Mouse (Mus musculus) midbrain, embryonic 10.5 days (tissue): ENCODE data around the gene Ctbp1. TPM values are rescaled to one million over a fixed set of nuclear protein-coding genes. Genes with fewer than 3 reads are reported as not detected.

Experiments used
- DNase-seq: peaks from one replicate; pipeline ENCODE4 v3.0.0-alpha.2; 2017; ENCODE audit warnings: low spot score
- H3K27ac ChIP-seq: fragments of 300-500 bp; sonication (generic); replicated peaks from 2 replicates; pipeline ENCODE4 v1.5.1; 2016; ENCODE audit warnings: mild to moderate bottlenecking
- H3K27me3 ChIP-seq: fragments of 300-500 bp; sonication (generic); 2 replicates; pipeline ENCODE4 v1.6.1; 2016; ENCODE audit warnings: low read depth, mild to moderate bottlenecking; ENCODE audit not compliant: poor library complexity, severe bottlenecking
- H3K36me3 ChIP-seq: fragments of 300-500 bp; sonication (generic); 2 replicates; pipeline ENCODE4 v1.6.1; 2016; ENCODE audit warnings: mild to moderate bottlenecking, moderate library complexity
- H3K4me1 ChIP-seq: fragments of 300-500 bp; sonication (generic); 2 replicates; pipeline ENCODE4 v1.6.1; 2016
- H3K4me3 ChIP-seq: fragments of 300-500 bp; sonication (generic); 2 replicates; pipeline ENCODE4 v1.5.1; 2016; ENCODE audit warnings: mild to moderate bottlenecking, moderate library complexity
- H3K9me3 ChIP-seq: fragments of 300-500 bp; sonication (generic); replicated peaks from 2 replicates; pipeline ENCODE4 v1.6.1; 2016; ENCODE audit warnings: mild to moderate bottlenecking
- WGBS: fragments of 180-500 bp; shearing (Covaris S2); methylation state at CpG from one replicate; pipeline ENCODE4 v1.1.7; 2016; 5-methylcytosine and 5-hydroxymethylcytosine counted together
- polyA plus RNA-seq: library from polyadenylated mRNA; unstranded; fragments of >200 nt; fragmentation: Nextera tagmentation; extraction: Ambion mirVana; gene quantifications from 2 replicates; pipeline ENCODE4 v1.2.1, GENCODE M21; 2016

Ctbp1 gene
- polyA plus RNA-seq, 1 experiment from 2014 or later, result 484 TPM

DNA sequence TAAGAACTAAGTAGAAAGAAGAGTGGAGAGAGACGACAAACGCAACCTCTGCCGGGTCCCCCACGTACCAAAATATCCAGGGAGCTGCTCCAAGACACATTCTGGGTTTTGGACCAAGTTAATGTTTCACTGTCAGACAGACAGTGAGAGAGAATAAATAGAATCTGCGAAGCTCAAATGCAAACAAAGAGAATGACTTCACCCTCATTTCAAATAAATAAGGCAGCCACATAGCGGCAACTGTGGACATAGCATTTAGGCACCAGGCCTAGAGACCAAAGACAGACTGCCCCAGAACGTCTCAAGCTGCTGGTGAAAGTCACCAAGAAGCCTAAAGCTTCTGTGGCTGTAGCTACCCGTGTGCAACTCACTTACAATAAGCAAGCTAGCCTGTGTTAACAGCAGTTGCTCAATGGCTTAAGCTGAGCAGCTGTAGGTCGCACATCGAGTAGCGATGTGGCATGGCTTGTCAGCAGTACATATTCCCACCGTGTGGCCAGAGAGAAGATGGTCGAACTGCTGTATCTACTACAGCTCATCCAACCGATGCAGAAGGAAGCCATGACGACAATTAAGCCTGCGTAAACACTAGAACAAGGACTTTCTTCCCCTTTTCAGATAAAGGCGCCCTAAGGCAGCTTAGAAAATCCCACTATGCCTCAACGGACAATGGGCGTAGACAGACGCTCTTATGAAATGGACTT lies 55.9 kb downstream of the Ctbp1 start:
- DNase-seq, result no peak
- H3K36me3 ChIP-seq, result no peaks in the 10 kb centered on the region
- H3K27me3 ChIP-seq, result no peaks in the 10 kb centered on the region; the same call in 1 of the 2 replicates
- H3K27ac ChIP-seq, result peak overlapping the region; percentile 68; the same call in 1 of the 2 replicates
- H3K9me3 ChIP-seq, result no peaks in the 10 kb centered on the region
- peaks cover 36% of the 10 kb centered on the region for H3K4me1 ChIP-seq
- WGBS, result 81% methylated on average over 20 of the region's 20 CpGs
- H3K4me3 ChIP-seq, result no peak overlapping the region

DNA sequence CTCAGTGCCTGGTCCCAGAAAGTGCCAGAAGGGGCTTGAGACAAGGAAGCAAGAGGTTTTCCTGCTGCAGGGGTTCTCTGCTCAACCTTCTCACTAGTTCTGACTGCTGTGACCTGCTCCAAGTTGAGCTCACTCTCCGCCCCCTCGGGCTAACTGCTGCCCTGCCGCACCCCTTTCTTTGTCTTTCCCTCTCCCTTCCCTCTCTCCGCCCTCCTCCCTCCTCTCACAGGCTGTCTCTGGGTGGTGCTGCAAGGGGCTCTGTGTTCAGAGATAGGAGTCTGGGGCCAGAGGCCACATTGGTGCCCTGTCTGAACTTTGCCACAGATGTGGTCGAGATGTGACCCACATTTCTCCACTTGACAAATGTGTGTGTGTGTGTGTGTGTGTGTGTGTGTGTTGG lies 56.7 kb downstream of the Ctbp1 start, which contains the start of gene Spon2:
Spon2 (minus strand) TSS at position 375 of the 400 bp plus-strand sequence.
- 19% methylated on average over 5 of the region's 5 CpGs for WGBS
- peak; percentile 27 for DNase-seq
- Histone ChIP-seq H3K27me3 (no peaks in the 10 kb centered on the region; the same call in 1 of the 2 replicates), H3K27ac (peak within 1 kb of the TSS; percentile 68), H3K4me3 (no peak within 1 kb of the TSS), H3K36me3 (no peaks in the 10 kb centered on the region), H3K9me3 (no peaks in the 10 kb centered on the region), H3K4me1 (peaks cover 36% of the 10 kb centered on the region)

GRCm38 (mm10) chr5:33217663-33218062 lies 57.1 kb downstream of the Ctbp1 start:
- no peaks in the 10 kb centered on the region; the same call in 1 of the 2 replicates for H3K27me3 ChIP-seq
- no peak for DNase-seq
- H3K27ac ChIP-seq, result peak overlapping the region; percentile 68
- H3K36me3 ChIP-seq, result no peaks in the 10 kb centered on the region
- no peaks in the 10 kb centered on the region for H3K9me3 ChIP-seq
- no peak overlapping the region for H3K4me3 ChIP-seq
- WGBS, result 66% methylated on average over 3 of the region's 3 CpGs
- peaks cover 36% of the 10 kb centered on the region for H3K4me1 ChIP-seq

DNA sequence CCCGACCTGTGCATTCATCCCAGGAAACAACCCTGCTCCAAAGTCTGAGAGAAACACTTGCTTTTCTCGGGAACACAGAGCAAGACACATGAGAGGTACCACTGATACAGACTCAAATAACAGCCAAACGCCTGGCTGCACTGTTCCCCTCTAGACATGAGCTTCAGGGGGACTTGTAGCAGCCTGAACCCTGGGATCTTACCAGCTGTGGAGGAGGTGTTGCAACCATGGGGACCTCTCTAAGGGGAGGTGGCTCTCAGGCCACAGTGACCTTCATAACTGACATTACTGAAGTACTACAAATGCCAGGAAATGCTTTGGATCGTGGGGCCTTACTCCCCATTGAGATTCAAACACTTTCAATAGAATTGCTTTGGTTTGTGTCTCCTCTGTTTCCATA lies 60.1 kb downstream of the Ctbp1 start:
- no peak for DNase-seq
- 76% methylated on average over 4 of the region's 4 CpGs for WGBS
- H3K27me3 ChIP-seq, result no peaks in the 10 kb centered on the region; the same call in 1 of the 2 replicates
- no peaks in the 10 kb centered on the region for H3K36me3 ChIP-seq
- H3K4me3 ChIP-seq, result no peak overlapping the region
- H3K9me3 ChIP-seq, result no peaks in the 10 kb centered on the region
- H3K27ac ChIP-seq, result no peak overlapping the region
- peaks cover 35% of the 10 kb centered on the region for H3K4me1 ChIP-seq

- no peak overlapping the region for H3K27ac ChIP-seq
- no peaks in the 10 kb centered on the region for H3K27me3 ChIP-seq
- H3K4me3 ChIP-seq, result no peak overlapping the region
- H3K36me3 ChIP-seq, result no peaks in the 10 kb centered on the region
- H3K4me1 ChIP-seq, result 0 out of 2 replicates have a peak, but pooled peaks cover under 1% of the 10 kb centered on the region
- no peaks in the 10 kb centered on the region for H3K9me3 ChIP-seq
- DNase-seq, result no peak
- 90% methylated on average over 5 of the region's 5 CpGs for WGBS
These were observed 63.5 kb downstream of the Ctbp1 start for GRCm38 (mm10) chr5:33211254-33211653.

GRCm38 (mm10) chr5:33210515-33210914 lies 64.3 kb downstream of the Ctbp1 start:
- no peak overlapping the region for H3K4me3 ChIP-seq
- 91% methylated on average over 3 of the region's 3 CpGs for WGBS
- DNase-seq, result no peak
- H3K9me3 ChIP-seq, result no peaks in the 10 kb centered on the region
- H3K4me1 ChIP-seq, result no peaks in the 10 kb centered on the region
- no peaks in the 10 kb centered on the region for H3K36me3 ChIP-seq
- H3K27ac ChIP-seq, result no peak overlapping the region
- H3K27me3 ChIP-seq, result no peaks in the 10 kb centered on the region

- Histone ChIP-seq H3K27ac (no peak overlapping the region), H3K9me3 (no peaks in the 10 kb centered on the region), H3K4me3 (no peak overlapping the region), H3K27me3 (no peaks in the 10 kb centered on the region), H3K36me3 (no peaks in the 10 kb centered on the region), H3K4me1 (0 out of 2 replicates have a peak, but pooled peaks cover 3% of the 10 kb centered on the region)
- no peak for DNase-seq
- 85% methylated on average over 14 of the region's 14 CpGs for WGBS
These were observed 66.1 kb downstream of the Ctbp1 start for GRCm38 (mm10) chr5:33208533-33209245.

DNA sequence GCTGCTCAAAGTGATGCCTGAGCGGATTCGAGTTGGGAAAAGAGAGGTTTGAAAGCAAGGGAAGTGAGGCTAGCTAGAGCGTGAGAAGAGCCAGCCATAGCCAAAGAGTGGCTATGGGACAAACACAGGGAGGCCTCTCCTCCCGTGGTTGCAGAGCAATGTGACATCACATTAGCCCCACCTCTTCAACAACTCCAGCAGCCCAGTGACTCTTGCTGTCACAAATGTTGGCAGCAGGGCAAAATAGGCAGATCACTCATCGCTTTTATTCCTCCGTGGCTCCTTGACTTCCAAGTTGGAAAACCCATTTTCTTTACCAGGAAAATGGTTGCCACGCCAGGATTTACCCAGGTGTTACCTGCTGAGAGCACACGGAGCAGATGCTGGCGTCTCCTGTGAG lies 67.7 kb downstream of the Ctbp1 start:
- Histone ChIP-seq H3K4me3 (no peak overlapping the region), H3K4me1 (0 out of 2 replicates have a peak, but pooled peaks cover 3% of the 10 kb centered on the region), H3K27ac (no peak overlapping the region), H3K36me3 (no peaks in the 10 kb centered on the region), H3K27me3 (no peaks in the 10 kb centered on the region), H3K9me3 (no peaks in the 10 kb centered on the region)
- WGBS, result 56% methylated on average over 9 of the region's 9 CpGs
- DNase-seq, result no peak

DNA sequence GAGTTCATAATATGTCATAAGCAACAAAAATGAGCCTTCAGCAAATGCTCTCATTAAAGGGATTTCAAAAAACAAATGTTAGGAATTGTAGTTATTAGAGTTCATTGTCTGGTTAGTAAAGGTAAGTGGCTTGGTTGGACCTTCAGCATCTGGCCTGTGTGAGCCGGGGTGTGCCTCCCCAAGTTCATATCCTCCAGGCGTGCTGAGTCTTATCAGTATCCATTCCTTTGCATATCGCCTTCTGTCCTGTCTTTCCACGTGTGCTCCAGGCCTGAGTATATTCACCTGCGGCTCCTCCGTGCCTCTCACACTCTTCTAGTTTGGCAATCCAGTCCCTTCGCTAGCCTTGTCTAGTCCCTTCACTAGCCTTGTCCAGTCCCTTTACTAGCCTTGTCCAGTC lies 68.5 kb downstream of the Ctbp1 start:
- H3K4me1 ChIP-seq, result 0 out of 2 replicates have a peak, but pooled peaks cover 3% of the 10 kb centered on the region
- H3K27me3 ChIP-seq, result no peaks in the 10 kb centered on the region
- DNase-seq, result no peak
- 92% methylated on average over 7 of the region's 7 CpGs for WGBS
- H3K4me3 ChIP-seq, result no peak overlapping the region
- no peak overlapping the region for H3K27ac ChIP-seq
- no peaks in the 10 kb centered on the region for H3K36me3 ChIP-seq
- no peaks in the 10 kb centered on the region for H3K9me3 ChIP-seq

DNA sequence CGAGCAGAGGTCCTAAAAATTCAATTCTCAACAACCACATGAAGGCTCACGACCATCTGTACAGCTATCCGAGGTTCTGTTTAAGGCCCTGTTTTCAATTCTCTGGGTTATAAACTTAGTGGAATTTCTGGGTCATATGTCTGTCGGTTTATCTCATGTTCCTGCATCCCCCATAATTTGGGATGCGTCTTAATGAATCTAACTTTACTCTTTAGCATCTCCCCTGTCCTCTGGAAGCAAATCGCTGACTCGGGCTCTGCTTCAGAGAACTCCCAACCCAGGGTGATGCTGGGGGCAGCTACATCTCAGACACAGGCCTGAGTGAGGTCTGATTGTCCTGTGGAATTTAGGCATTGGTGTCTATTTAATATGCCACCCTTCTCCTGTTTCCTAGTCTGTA lies 70.5 kb downstream of the Ctbp1 start:
- H3K4me3 ChIP-seq, result no peak overlapping the region
- H3K27me3 ChIP-seq, result no peaks in the 10 kb centered on the region
- H3K4me1 ChIP-seq, result 0 out of 2 replicates have a peak, but pooled peaks cover 3% of the 10 kb centered on the region
- no peaks in the 10 kb centered on the region for H3K36me3 ChIP-seq
- H3K9me3 ChIP-seq, result no peaks in the 10 kb centered on the region
- no peak overlapping the region for H3K27ac ChIP-seq
- no peak for DNase-seq
- WGBS, result 79% methylated on average over 7 of the region's 7 CpGs

DNA sequence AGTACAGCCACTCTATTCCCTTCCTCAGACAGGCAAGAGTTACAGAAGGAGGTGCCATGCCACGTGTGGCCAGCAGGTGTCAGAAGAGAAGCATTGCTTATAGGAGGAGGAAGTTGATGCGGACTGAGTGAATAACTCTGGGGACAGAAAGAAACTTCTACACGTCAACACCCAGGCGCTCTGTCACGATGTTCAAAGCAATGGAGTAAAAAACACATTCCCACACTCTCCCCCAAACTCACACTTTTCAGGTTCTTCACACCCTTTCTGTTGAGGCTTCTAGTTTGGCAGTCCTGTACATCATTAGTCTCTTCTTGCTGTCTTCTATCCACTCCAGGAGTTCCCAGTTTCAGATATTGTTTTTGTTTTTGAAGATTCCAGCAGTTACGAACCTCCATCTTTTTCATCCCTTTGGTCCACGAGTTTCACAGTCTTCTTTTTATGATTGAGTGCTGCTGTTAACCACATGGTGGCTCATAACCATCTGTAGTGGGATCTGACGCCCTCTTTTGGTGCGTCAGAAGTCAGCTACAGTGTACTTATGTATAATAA lies 71.0 kb downstream of the Ctbp1 start:
- Histone ChIP-seq H3K27me3 (no peaks in the 10 kb centered on the region), H3K27ac (0 out of 2 replicates have a peak overlapping the region, but pooled peaks have one; percentile 38), H3K36me3 (no peaks in the 10 kb centered on the region), H3K4me3 (0 out of 2 replicates have a peak overlapping the region, but pooled peaks have one; percentile 18), H3K4me1 (0 out of 2 replicates have a peak, but pooled peaks cover 3% of the 10 kb centered on the region), H3K9me3 (no peaks in the 10 kb centered on the region)
- DNase-seq, result peak; percentile 81
- WGBS, result 22% methylated on average over 9 of the region's 9 CpGs

GRCm38 (mm10) chr5:33203171-33203565 lies 71.6 kb downstream of the Ctbp1 start:
- Histone ChIP-seq H3K4me3 (no peak overlapping the region), H3K27ac (no peak overlapping the region), H3K4me1 (0 out of 2 replicates have a peak, but pooled peaks cover 3% of the 10 kb centered on the region), H3K27me3 (no peaks in the 10 kb centered on the region), H3K9me3 (no peaks in the 10 kb centered on the region), H3K36me3 (no peaks in the 10 kb centered on the region)
- WGBS, result 77% methylated on average over 6 of the region's 6 CpGs
- DNase-seq, result no peak
